Mouse (Mus musculus) midbrain, embryonic 15.5 days (tissue): ENCODE data around the gene Nipal1. TPM values are rescaled to one million over a fixed set of nuclear protein-coding genes. Genes with fewer than 3 reads are reported as not detected.

Experiments
- ATAC-seq: fragments of 200-750 bp; cut with Nextera tagmentation; replicated peaks from 2 replicates; pipeline ENCODE4 v1.8.0; 2017; ENCODE audit warnings: moderate TSS enrichment
- H3K27ac ChIP-seq: fragments of 300-500 bp; sonication (generic); 2 replicates; pipeline ENCODE4 v1.5.1; 2015; ENCODE audit warnings: mild to moderate bottlenecking, inconsistent platforms
- H3K27me3 ChIP-seq: fragments of 300-500 bp; sonication (generic); replicated peaks from 2 replicates; pipeline ENCODE4 v1.6.1; 2015; ENCODE audit warnings: inconsistent platforms
- H3K36me3 ChIP-seq: fragments of 300-500 bp; sonication (generic); replicated peaks from 2 replicates; pipeline ENCODE4 v1.6.1; 2015; ENCODE audit warnings: inconsistent platforms
- H3K4me1 ChIP-seq: fragments of 300-500 bp; sonication (generic); 2 replicates; pipeline ENCODE4 v1.6.1; 2015; ENCODE audit warnings: inconsistent platforms
- H3K4me2 ChIP-seq: fragments of 300-500 bp; sonication (generic); 2 replicates; pipeline ENCODE4 v1.6.1; 2015; ENCODE audit warnings: inconsistent platforms, mild to moderate bottlenecking, moderate library complexity
- H3K4me3 ChIP-seq: fragments of 300-500 bp; sonication (generic); 2 replicates; pipeline ENCODE4 v1.5.1; 2015; ENCODE audit warnings: mild to moderate bottlenecking, inconsistent platforms
- H3K9ac ChIP-seq: fragments of 300-500 bp; sonication (generic); 2 replicates; pipeline ENCODE4 v1.6.1; 2015; ENCODE audit warnings: mild to moderate bottlenecking, inconsistent platforms
- H3K9me3 ChIP-seq: fragments of 300-500 bp; sonication (generic); 2 replicates; pipeline ENCODE4 v1.6.1; 2016; ENCODE audit warnings: inconsistent platforms
- whole genome bisulfite sequencing: fragments of 180-500 bp; shearing (Covaris S2); methylation state at CpG from one replicate; pipeline ENCODE4 v1.1.7; 2015; ENCODE audit warnings: mixed read lengths; 5-methylcytosine and 5-hydroxymethylcytosine counted together
- polyA plus RNA-seq: library from polyadenylated mRNA; unstranded; fragments of >200 nt; fragmentation: Nextera tagmentation; extraction: Ambion mirVana; gene quantifications from 2 replicates; pipeline ENCODE4 v1.2.1, GENCODE M21; 2015

Gene Nipal1
- polyA plus RNA-seq, 1 experiment from 2014 or later = 0.93 TPM

DNA sequence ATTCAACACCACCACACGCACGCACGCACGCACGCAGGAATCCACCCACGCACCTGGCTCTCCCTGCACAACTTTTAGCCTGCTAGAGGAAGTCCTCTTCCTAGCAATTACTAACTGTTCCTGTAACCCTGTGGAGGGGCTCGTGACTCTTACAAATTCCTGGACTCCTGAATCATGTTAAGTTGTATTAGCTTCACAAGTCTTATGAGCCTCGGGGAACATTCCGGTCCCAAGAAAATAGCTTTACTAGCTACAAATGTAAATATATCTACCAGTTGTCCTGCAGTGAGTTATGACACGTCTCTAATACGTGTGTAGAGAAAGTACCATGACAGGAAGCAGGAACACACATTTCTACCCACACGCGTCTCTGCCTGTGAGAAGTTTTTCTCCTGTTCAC is 61.9 kb downstream of the Nipal1 start:
- WGBS = 90% methylated on average over 13 of the region's 13 CpGs
- Histone ChIP-seq H3K4me1 (no peaks in the 10 kb centered on the region), H3K9me3 (no peaks in the 10 kb centered on the region), H3K27ac (no peak overlapping the region), H3K4me3 (no peak overlapping the region), H3K9ac (no peak overlapping the region), H3K4me2 (no peak overlapping the region), H3K36me3 (no peaks in the 10 kb centered on the region), H3K27me3 (no peaks in the 10 kb centered on the region)
- no peak for ATAC-seq

- H3K9me3 ChIP-seq = no peaks in the 10 kb centered on the region
- no peak overlapping the region for H3K9ac ChIP-seq
- no peak overlapping the region for H3K27ac ChIP-seq
- no peak for ATAC-seq
- no peaks in the 10 kb centered on the region for H3K4me1 ChIP-seq
- no peak overlapping the region for H3K4me2 ChIP-seq
- no peaks in the 10 kb centered on the region for H3K27me3 ChIP-seq
- H3K36me3 ChIP-seq = no peaks in the 10 kb centered on the region
- 97% methylated on average over 9 of the region's 9 CpGs for WGBS
- no peak overlapping the region for H3K4me3 ChIP-seq
Observed at GRCm38 (mm10) chr5:72709976-72710375, 62.4 kb downstream of the Nipal1 start.

GRCm38 (mm10) chr5:72710572-72711278 is 63.1 kb downstream of the Nipal1 start:
- WGBS = 34% methylated on average over 4 of the region's 4 CpGs
- 0 out of 2 replicates have a peak, but pooled peaks have one; percentile 50 for ATAC-seq
- Histone ChIP-seq H3K9me3 (no peaks in the 10 kb centered on the region), H3K4me3 (no peak overlapping the region), H3K4me2 (no peak overlapping the region), H3K9ac (no peak overlapping the region), H3K36me3 (no peaks in the 10 kb centered on the region), H3K27ac (no peak overlapping the region), H3K4me1 (no peaks in the 10 kb centered on the region), H3K27me3 (no peaks in the 10 kb centered on the region)

GRCm38 (mm10) chr5:72720587-72720986 is 73.0 kb downstream of the Nipal1 start:
- Histone ChIP-seq H3K27ac (no peak overlapping the region), H3K4me2 (no peak overlapping the region), H3K36me3 (no peaks in the 10 kb centered on the region), H3K27me3 (no peaks in the 10 kb centered on the region), H3K9me3 (no peaks in the 10 kb centered on the region), H3K4me1 (no peaks in the 10 kb centered on the region), H3K9ac (no peak overlapping the region), H3K4me3 (no peak overlapping the region)
- ATAC-seq = no peak
- 64% methylated on average over 7 of the region's 7 CpGs for WGBS

Other genes starting within 250 kb of the Nipal1 start
- gene Corin, start 143.3 kb upstream of the Nipal1 start, polyA plus RNA-seq = 1.1 and 1.2 TPM in 2 replicates
- gene Nfxl1, start 88.1 kb upstream of the Nipal1 start, polyA plus RNA-seq = 13.9 and 14.5 TPM in 2 replicates
- gene Zar1, start 66.5 kb upstream of the Nipal1 start, polyA plus RNA-seq = 3.0 and 3.1 TPM in 2 replicates
- gene Gm5868, start 60.2 kb upstream of the Nipal1 start, polyA plus RNA-seq = 6.2 and 7.2 TPM in 2 replicates
- not detected in 2 replicates for gene Cnga1, start 3.5 kb upstream of the Nipal1 start, polyA plus RNA-seq
- gene Txk, start 105.0 kb downstream of the Nipal1 start, polyA plus RNA-seq = 0.14 and 0.17 TPM in 2 replicates
- 5.8 and 6.4 TPM in 2 replicates for gene Tec, start 220.7 kb downstream of the Nipal1 start, polyA plus RNA-seq